Mouse (Mus musculus): Measurements from ENCODE around the gene Treh.

Gene Treh

GRCm38 (mm10) chr9:44716997-44717821, 44.2 kb downstream of the Treh start:
- DNase-seq (ENCODE audit: low read depth) = peak; percentile 90

GRCm38 (mm10) chr9:44717822-44718242, 44.8 kb downstream of the Treh start:
- no peak for DNase-seq (ENCODE audit: low read depth)

- DNase-seq (ENCODE audit: low read depth) = no peak
These were observed 46.1 kb downstream of the Treh start for GRCm38 (mm10) chr9:44718937-44719631.

GRCm38 (mm10) chr9:44719632-44720357, 46.8 kb downstream of the Treh start:
- no peak for DNase-seq (ENCODE audit: low read depth)

GRCm38 (mm10) chr9:44720358-44721153, 47.5 kb downstream of the Treh start:
- peak; percentile 21 for DNase-seq (ENCODE audit: low read depth)

GRCm38 (mm10) chr9:44721154-44721876, 48.3 kb downstream of the Treh start:
- DNase-seq (ENCODE audit: low read depth) = peak; percentile 85

GRCm38 (mm10) chr9:44721877-44722186, 48.8 kb downstream of the Treh start:
- DNase-seq (ENCODE audit: low read depth) = no peak

- peak; percentile 31 for DNase-seq (ENCODE audit: low read depth)
These were observed 49.5 kb downstream of the Treh start for GRCm38 (mm10) chr9:44722575-44722974.

- DNase-seq (ENCODE audit: low read depth) = peak; percentile 76
These were observed 50.0 kb downstream of the Treh start for GRCm38 (mm10) chr9:44723008-44723407.

GRCm38 (mm10) chr9:44723521-44724041, 50.5 kb downstream of the Treh start:
- DNase-seq (ENCODE audit: low read depth) = no peak

GRCm38 (mm10) chr9:44724223-44724622, 51.2 kb downstream of the Treh start:
- DNase-seq (ENCODE audit: low read depth) = no peak

- DNase-seq (ENCODE audit: low read depth) = no peak
These were observed 51.6 kb downstream of the Treh start for GRCm38 (mm10) chr9:44724665-44725064.

- DNase-seq (ENCODE audit: low read depth) = no peak
These were observed 53.6 kb downstream of the Treh start for GRCm38 (mm10) chr9:44726431-44727146.

GRCm38 (mm10) chr9:44727441-44727840, 54.4 kb downstream of the Treh start:
- DNase-seq (ENCODE audit: low read depth) = no peak

GRCm38 (mm10) chr9:44732130-44732549, 59.1 kb downstream of the Treh start:
- peak; percentile 91 for DNase-seq (ENCODE audit: low read depth)

GRCm38 (mm10) chr9:44732921-44733530, 60.0 kb downstream of the Treh start:
- DNase-seq (ENCODE audit: low read depth) = peak; percentile 77

- DNase-seq (ENCODE audit: low read depth) = peak; percentile 47
These were observed 60.9 kb downstream of the Treh start for GRCm38 (mm10) chr9:44733671-44734523.

- DNase-seq (ENCODE audit: low read depth) = peak; percentile 83
These were observed 61.8 kb downstream of the Treh start, which contains the start of gene Phldb1 for GRCm38 (mm10) chr9:44734524-44735494. Gene Phldb1, minus strand, starts transcription at chr9:44735198.

All from 416B (cell line).